Mouse (Mus musculus): ENCODE data around the gene Myo18a. TPM values are rescaled to one million over a fixed set of nuclear protein-coding genes. Genes with fewer than 3 reads are reported as not detected.
A peak's percentile ranks its signal among the peaks of the same experiment; 100 is the strongest.

Myo18a gene
- polyA plus RNA-seq, 1 experiment from 2014 or later: 43.7 TPM

- Histone ChIP-seq H3K4me1 (replicated peaks) (peaks cover 46% of the 10 kb centered on the region), H3K4me3 (no peak overlapping the region), H3K27ac (replicated peaks) (0 out of 2 replicates have a peak overlapping the region, but pooled peaks have one; percentile 12), H3K36me3 (peaks cover 51% of the 10 kb centered on the region), H3K9ac (no peak overlapping the region), H3K27me3 (no peaks in the 10 kb centered on the region), H3K9me3 (no peaks in the 10 kb centered on the region), H3K4me2 (no peak overlapping the region)
- no peak for ATAC-seq (ENCODE audit: low FRiP score, low read depth)
- 58% methylated on average over 23 of the region's 23 CpGs for WGBS
Observed at GRCm38 (mm10) chr11:77829043-77829841, 66.2 kb downstream of the Myo18a start.

- Histone ChIP-seq H3K4me3 (no peak overlapping the region), H3K9ac (no peak overlapping the region), H3K27ac (replicated peaks) (peak overlapping the region; percentile 54; the same call in 1 of the 2 replicates), H3K9me3 (no peaks in the 10 kb centered on the region), H3K4me1 (replicated peaks) (peaks cover 41% of the 10 kb centered on the region), H3K27me3 (no peaks in the 10 kb centered on the region), H3K4me2 (no peak overlapping the region), H3K36me3 (peaks cover 56% of the 10 kb centered on the region)
- ATAC-seq (ENCODE audit: low FRiP score, low read depth): no peak
- 37% methylated on average over 7 of the region's 7 CpGs for WGBS
Observed at GRCm38 (mm10) chr11:77830875-77831274, 67.8 kb downstream of the Myo18a start.

- peaks cover 30% of the 10 kb centered on the region for H3K4me1 ChIP-seq (replicated peaks)
- no peak overlapping the region for H3K4me2 ChIP-seq
- no peak overlapping the region for H3K9ac ChIP-seq
- H3K27me3 ChIP-seq: no peaks in the 10 kb centered on the region
- H3K27ac ChIP-seq (replicated peaks): no peak overlapping the region
- no peak for ATAC-seq (ENCODE audit: low FRiP score, low read depth)
- H3K9me3 ChIP-seq: no peaks in the 10 kb centered on the region
- H3K4me3 ChIP-seq: no peak overlapping the region
- 87% methylated on average over 4 of the region's 4 CpGs for WGBS
- peaks cover 57% of the 10 kb centered on the region for H3K36me3 ChIP-seq
Observed at GRCm38 (mm10) chr11:77832541-77832940, 69.5 kb downstream of the Myo18a start.

GRCm38 (mm10) chr11:77835109-77835508, 72.1 kb downstream of the Myo18a start:
- no peak for ATAC-seq (ENCODE audit: low FRiP score, low read depth)
- Histone ChIP-seq H3K4me3 (no peak overlapping the region), H3K27ac (replicated peaks) (no peak overlapping the region), H3K9ac (no peak overlapping the region), H3K36me3 (peaks cover 44% of the 10 kb centered on the region), H3K4me1 (replicated peaks) (peaks cover 18% of the 10 kb centered on the region), H3K9me3 (no peaks in the 10 kb centered on the region), H3K27me3 (no peaks in the 10 kb centered on the region), H3K4me2 (no peak overlapping the region)
- 87% methylated on average over 3 of the region's 3 CpGs for WGBS

- Histone ChIP-seq H3K4me3 (no peak overlapping the region), H3K4me1 (replicated peaks) (peaks cover 19% of the 10 kb centered on the region; the same call in 1 of the 2 replicates), H3K27ac (replicated peaks) (0 out of 2 replicates have a peak overlapping the region, but pooled peaks have one; percentile 0), H3K36me3 (peaks cover 47% of the 10 kb centered on the region), H3K27me3 (no peaks in the 10 kb centered on the region), H3K9me3 (no peaks in the 10 kb centered on the region), H3K4me2 (no peak overlapping the region), H3K9ac (no peak overlapping the region)
- WGBS: 61% methylated on average over 5 of the region's 5 CpGs
- ATAC-seq (ENCODE audit: low FRiP score, low read depth): no peak
Observed at GRCm38 (mm10) chr11:77836290-77836689, 73.2 kb downstream of the Myo18a start.

- Histone ChIP-seq H3K9me3 (no peaks in the 10 kb centered on the region), H3K27me3 (no peaks in the 10 kb centered on the region), H3K36me3 (peaks cover 48% of the 10 kb centered on the region), H3K4me2 (no peak overlapping the region), H3K9ac (no peak overlapping the region), H3K27ac (replicated peaks) (peak overlapping the region; percentile 0; the same call in 1 of the 2 replicates), H3K4me3 (no peak overlapping the region), H3K4me1 (replicated peaks) (peaks cover 19% of the 10 kb centered on the region; the same call in 1 of the 2 replicates)
- WGBS: 60% methylated on average over 4 of the region's 4 CpGs
- ATAC-seq (ENCODE audit: low FRiP score, low read depth): no peak
Observed at GRCm38 (mm10) chr11:77836751-77837150, 73.7 kb downstream of the Myo18a start.

GRCm38 (mm10) chr11:77837856-77838255, 74.8 kb downstream of the Myo18a start:
- no peak overlapping the region for H3K27ac ChIP-seq (replicated peaks)
- H3K9me3 ChIP-seq: no peaks in the 10 kb centered on the region
- H3K27me3 ChIP-seq: no peaks in the 10 kb centered on the region
- peaks cover 48% of the 10 kb centered on the region for H3K36me3 ChIP-seq
- 87% methylated on average over 5 of the region's 5 CpGs for WGBS
- H3K4me3 ChIP-seq: no peak overlapping the region
- H3K4me2 ChIP-seq: no peak overlapping the region
- no peak overlapping the region for H3K9ac ChIP-seq
- H3K4me1 ChIP-seq (replicated peaks): peaks cover 19% of the 10 kb centered on the region; the same call in 1 of the 2 replicates
- ATAC-seq (ENCODE audit: low FRiP score, low read depth): no peak

- Histone ChIP-seq H3K4me2 (no peak overlapping the region), H3K27me3 (no peaks in the 10 kb centered on the region), H3K27ac (replicated peaks) (peak overlapping the region; percentile 69), H3K4me3 (no peak overlapping the region), H3K36me3 (peaks cover 38% of the 10 kb centered on the region), H3K9ac (no peak overlapping the region), H3K9me3 (no peaks in the 10 kb centered on the region), H3K4me1 (replicated peaks) (peaks cover 32% of the 10 kb centered on the region; the same call in 1 of the 2 replicates)
- ATAC-seq (ENCODE audit: low FRiP score, low read depth): no peak
- WGBS: 72% methylated on average over 16 of the region's 16 CpGs
Observed at GRCm38 (mm10) chr11:77840523-77841245, 77.6 kb downstream of the Myo18a start.

GRCm38 (mm10) chr11:77843068-77843905, 80.2 kb downstream of the Myo18a start:
- no peak overlapping the region for H3K9ac ChIP-seq
- H3K4me2 ChIP-seq: no peak overlapping the region
- H3K27ac ChIP-seq (replicated peaks): 0 out of 2 replicates have a peak overlapping the region, but pooled peaks have one; percentile 27
- no peak for ATAC-seq (ENCODE audit: low FRiP score, low read depth)
- peaks cover 41% of the 10 kb centered on the region for H3K4me1 ChIP-seq (replicated peaks)
- 79% methylated on average over 20 of the region's 21 CpGs for WGBS
- no peaks in the 10 kb centered on the region for H3K9me3 ChIP-seq
- peaks cover 48% of the 10 kb centered on the region for H3K36me3 ChIP-seq
- H3K4me3 ChIP-seq: no peak overlapping the region
- H3K27me3 ChIP-seq: no peaks in the 10 kb centered on the region

- Histone ChIP-seq H3K36me3 (peaks cover 48% of the 10 kb centered on the region), H3K4me2 (no peak overlapping the region), H3K4me1 (replicated peaks) (peaks cover 47% of the 10 kb centered on the region), H3K9me3 (no peaks in the 10 kb centered on the region), H3K4me3 (no peak overlapping the region), H3K27ac (replicated peaks) (peak overlapping the region; percentile 74), H3K9ac (no peak overlapping the region; the same call in 1 of the 2 replicates), H3K27me3 (no peaks in the 10 kb centered on the region)
- peak; percentile 72 for ATAC-seq (ENCODE audit: low FRiP score, low read depth)
- 25% methylated on average over 4 of the region's 4 CpGs for WGBS
Observed at GRCm38 (mm10) chr11:77843906-77844200, 80.8 kb downstream of the Myo18a start.

- no peak for ATAC-seq (ENCODE audit: low FRiP score, low read depth)
- Histone ChIP-seq H3K36me3 (peaks cover 35% of the 10 kb centered on the region), H3K9me3 (no peaks in the 10 kb centered on the region), H3K27me3 (no peaks in the 10 kb centered on the region), H3K4me3 (no peak overlapping the region), H3K9ac (no peak overlapping the region), H3K4me2 (no peak overlapping the region), H3K27ac (replicated peaks) (peak overlapping the region; percentile 54), H3K4me1 (replicated peaks) (peaks cover 66% of the 10 kb centered on the region)
- 39% methylated on average over 9 of the region's 9 CpGs for WGBS
Observed at GRCm38 (mm10) chr11:77847599-77848128, 84.6 kb downstream of the Myo18a start.
